Mouse (Mus musculus) MEL (cell line): ENCODE results near the gene Mmp3.

Source experiments
- CTCF ChIP-seq, 3 experiments: IDR thresholded peaks in 2 of 3; conservative IDR thresholded peaks in 1 of 3; 2 replicates each; pipeline ENCODE4 v1.5.1; 2011 to 2012; ENCODE audit warnings: low read length in 3 of 3, low read depth in 2 of 3, mild to moderate bottlenecking in 2 of 3, improper control_type of control experiment in 1 of 3, inconsistent platforms in 1 of 3, mixed read lengths in 1 of 3, moderate library complexity in 1 of 3; ENCODE audit not compliant: control insufficient read depth in 1 of 3, insufficient read depth in 1 of 3, poor library complexity in 1 of 3, severe bottlenecking in 1 of 3
- EP300 ChIP-seq, 2 experiments: IDR thresholded peaks; 2 replicates each; pipeline ENCODE4 v1.6.1; 2011; ENCODE audit warnings: improper control_type of control experiment in 2 of 2, low read length in 2 of 2, low read depth in 1 of 2, mild to moderate bottlenecking in 1 of 2
- POLR2A ChIP-seq, 2 experiments: IDR thresholded peaks; 2 replicates each; pipeline ENCODE4 v1.6.1; 2011 to 2012; ENCODE audit warnings: low read length in 2 of 2, mild to moderate bottlenecking in 2 of 2, control low read depth in 1 of 2, improper control_type of control experiment in 1 of 2, low read depth in 1 of 2, moderate library complexity in 1 of 2; ENCODE audit not compliant: control insufficient read depth in 1 of 2, insufficient read depth in 1 of 2, poor library complexity in 1 of 2
- UBTF ChIP-seq: IDR thresholded peaks from 2 replicates; pipeline ENCODE4 v1.6.1; 2012; ENCODE audit warnings: low read depth, mild to moderate bottlenecking, inconsistent platforms, low read length, improper control_type of control experiment, moderate library complexity, borderline replicate concordance; ENCODE audit not compliant: insufficient read depth

GRCm38 (mm10) chr9:7453302-7453701, 7.7 kb downstream of the Mmp3 start:
- TF ChIP-seq CTCF (IDR thresholded peaks at IDR 0.05 in 2 of 3, conservative IDR thresholded peaks at IDR 0.05 in 1 of 3; ENCODE audit: control insufficient read depth in 1 of 3, insufficient read depth in 1 of 3, low read depth in 2 of 3, low read length in 3 of 3, poor library complexity in 1 of 3, severe bottlenecking in 1 of 3) (no peak), POLR2A (IDR thresholded peaks at IDR 0.05; ENCODE audit: control insufficient read depth in 1 of 2, insufficient read depth in 1 of 2, low read depth in 1 of 2, low read length in 2 of 2, poor library complexity in 1 of 2) (no peak), EP300 (IDR thresholded peaks at IDR 0.05; ENCODE audit: low read depth in 1 of 2, low read length in 2 of 2) (no peak), UBTF (no peak)
